Mouse (Mus musculus) layer of hippocampus, adult 11-12 months (tissue): ENCODE measurements at regions not wholly inside any gene's neighbourhood (a gene's known extent, or its start where the extent isn't known, plus 50 kb on each side); places are given as distances from the start of the nearest gene placed in this dataset.
A peak's percentile ranks its signal among the peaks of the same experiment; 100 is the strongest.

Experiments
- DNase-seq: peaks from one replicate; pipeline ENCODE4 v3.0.0; 2022; ENCODE audit warnings: low spot score

DNA sequence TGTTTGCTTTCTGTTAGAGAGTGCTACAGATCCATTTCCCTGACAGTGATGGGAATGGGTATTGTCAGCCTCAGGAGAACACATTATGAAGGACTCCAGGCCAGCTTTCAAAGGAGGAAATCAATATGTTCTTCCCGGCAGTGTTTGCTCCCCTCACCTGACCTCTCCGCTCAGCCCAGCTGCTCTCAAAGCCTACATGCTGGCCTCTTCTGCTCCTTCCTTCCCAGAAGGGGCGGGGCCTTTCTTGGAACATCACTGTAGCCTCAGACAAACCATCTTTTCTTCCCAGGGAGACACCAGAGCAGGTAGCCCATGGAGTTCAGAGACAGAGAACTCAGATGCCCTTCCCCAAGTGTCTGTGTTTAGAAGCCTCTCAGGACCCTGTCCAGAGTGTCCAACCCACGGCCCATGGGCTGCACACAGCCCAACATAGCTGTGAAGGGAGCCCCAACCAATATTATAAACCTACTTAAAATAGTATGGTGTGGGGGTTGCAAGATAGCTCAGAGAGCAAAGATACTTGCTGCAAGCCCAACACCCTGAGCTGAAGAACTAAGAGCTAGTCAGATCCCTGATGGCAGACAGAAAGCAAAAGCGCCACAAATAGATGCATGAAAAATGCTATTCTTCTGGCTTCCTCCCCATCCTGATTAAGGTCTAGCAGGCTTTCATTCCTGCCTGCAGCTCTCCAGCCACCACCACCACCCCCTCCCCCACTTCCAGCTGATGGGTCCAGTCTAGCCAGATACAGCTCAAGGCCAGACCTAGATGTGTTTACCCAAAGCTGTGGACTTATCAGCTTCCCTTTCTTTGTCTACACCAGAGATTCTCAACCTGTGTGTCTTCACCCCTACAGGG is 141.8 kb upstream of the Hs6st1 start:
- DNase-seq: no peak

DNA sequence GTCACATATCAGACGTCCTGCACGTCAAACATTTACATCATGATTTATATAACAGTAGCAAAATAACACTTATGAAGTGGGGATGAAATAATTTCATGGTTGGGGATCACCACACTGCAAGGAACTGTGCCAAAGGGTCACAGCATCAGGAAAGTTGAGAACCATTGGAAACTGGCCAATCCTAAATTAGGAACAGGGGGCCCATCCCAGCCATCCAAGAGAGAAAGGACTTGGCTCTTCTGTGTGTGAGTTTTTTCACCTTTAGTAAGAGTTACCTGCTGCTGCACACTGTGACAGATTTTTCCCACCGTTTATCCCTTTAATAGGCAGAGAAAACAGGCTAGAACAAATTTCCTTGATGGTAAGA is 141.2 kb upstream of the Hs6st1 start:
- no peak for DNase-seq

DNA sequence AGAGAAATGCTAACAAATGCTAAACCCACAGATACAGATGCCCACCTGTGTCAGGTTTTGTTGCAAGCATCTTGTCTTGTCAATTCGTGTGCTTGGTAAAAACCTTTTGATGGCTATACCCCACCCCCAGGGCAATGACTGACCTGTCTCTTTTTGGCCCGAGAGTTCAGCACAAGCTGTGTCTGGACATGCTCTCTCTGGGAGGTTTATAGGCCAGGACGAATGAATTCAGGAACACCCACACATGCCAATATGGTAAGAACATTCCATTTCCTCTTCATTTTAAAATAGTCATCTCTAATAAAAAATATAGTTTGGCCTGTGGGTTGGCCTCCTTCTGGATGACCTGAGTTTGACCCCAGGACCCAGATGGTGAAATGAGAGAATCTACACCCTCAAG is 137.8 kb upstream of the Hs6st1 start:
- DNase-seq: no peak

- DNase-seq: no peak
Observed at GRCm38 (mm10) chr1:35931056-35931455, 137.1 kb upstream of the Hs6st1 start.

GRCm38 (mm10) chr1:35933511-35933910 is 134.7 kb upstream of the Hs6st1 start:
- no peak for DNase-seq

- DNase-seq: peak; percentile 10
Observed at GRCm38 (mm10) chr1:35935099-35935651, 133.0 kb upstream of the Hs6st1 start.

- DNase-seq: no peak
Observed at GRCm38 (mm10) chr1:35936362-35937093, 131.7 kb upstream of the Hs6st1 start.

GRCm38 (mm10) chr1:35940236-35940635 is 128.0 kb upstream of the Hs6st1 start:
- DNase-seq: no peak

DNA sequence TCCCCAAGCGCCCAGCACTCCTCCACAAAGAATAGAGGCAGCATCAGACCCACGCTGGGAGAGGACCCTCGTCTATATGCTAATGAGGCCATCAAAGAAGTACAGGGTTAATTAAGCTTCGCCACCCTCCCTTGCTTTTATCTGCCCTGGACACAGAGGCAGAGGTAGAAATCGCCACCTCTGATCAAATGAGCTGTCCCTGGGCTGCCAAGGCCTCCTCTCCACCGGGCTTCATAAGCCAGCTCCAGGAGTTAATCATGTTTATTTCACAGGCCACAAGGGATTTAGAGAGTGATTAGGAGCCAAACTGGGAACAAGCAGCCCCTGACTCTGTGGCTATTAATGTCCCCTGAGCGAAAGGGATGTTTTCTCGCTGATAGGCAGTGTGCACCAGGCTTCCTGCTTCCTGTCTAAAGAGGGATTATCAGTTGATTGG is 126.5 kb upstream of the Hs6st1 start:
- no peak for DNase-seq

DNA sequence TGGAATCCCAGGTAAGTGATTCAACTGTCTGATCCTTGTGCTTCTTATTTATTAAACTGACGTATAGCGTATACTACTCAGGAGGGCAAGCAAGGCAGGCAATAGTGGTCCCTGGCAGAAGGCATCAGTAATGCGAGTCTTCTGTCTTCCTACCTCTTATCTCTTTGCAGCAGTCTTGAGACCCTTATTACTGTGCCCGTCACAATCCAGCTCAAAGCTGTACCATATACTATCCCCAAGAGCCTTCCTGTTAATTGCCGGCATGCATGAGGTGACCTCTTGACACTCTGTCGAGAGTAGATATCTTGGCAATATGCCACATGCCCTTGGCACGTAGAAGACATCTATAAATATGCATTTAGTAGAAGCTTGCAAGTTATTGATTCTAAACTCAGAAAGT is 126.0 kb upstream of the Hs6st1 start:
- DNase-seq: no peak

GRCm38 (mm10) chr1:35943800-35944199 is 124.4 kb upstream of the Hs6st1 start:
- DNase-seq: no peak

DNA sequence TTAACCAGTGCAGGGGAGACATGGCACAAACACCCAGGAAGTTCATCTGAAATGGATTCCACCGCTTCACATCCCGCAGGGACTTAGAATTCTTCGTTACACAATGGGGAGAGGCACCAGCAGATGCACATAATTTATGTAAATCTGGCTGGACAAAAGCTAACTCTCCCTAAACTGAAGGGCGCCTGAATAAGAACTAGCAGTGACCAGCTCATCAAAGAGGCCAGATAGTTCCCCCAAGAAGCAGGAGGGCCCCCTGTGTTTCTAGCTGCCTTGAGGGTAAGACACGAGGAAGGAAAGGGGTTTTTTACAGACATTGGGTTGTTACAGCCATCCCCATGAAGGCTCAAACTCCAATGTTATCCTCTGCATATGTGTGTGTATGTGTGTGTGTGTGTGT is 123.8 kb upstream of the Hs6st1 start:
- no peak for DNase-seq

DNA sequence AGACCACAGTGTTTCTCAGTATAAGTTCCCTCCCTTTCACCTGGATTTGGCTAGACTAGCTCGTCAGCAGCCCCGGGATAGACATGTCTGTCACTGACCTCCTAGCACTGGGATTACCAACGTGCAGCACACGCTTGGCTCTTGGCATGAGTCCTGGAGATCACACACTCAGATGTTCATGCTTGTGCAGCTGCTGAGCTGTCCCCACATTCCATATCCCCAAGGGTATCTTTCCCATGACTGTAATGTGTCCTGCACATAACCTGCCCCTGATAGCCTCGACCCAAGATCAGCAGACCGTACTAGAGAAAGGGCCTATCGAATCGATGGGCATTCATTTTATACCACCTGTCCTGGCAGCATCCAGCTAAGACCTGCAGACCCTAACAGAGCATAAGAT is 123.4 kb upstream of the Hs6st1 start:
- DNase-seq: no peak

GRCm38 (mm10) chr1:35945596-35945995 is 122.6 kb upstream of the Hs6st1 start:
- DNase-seq: no peak

DNA sequence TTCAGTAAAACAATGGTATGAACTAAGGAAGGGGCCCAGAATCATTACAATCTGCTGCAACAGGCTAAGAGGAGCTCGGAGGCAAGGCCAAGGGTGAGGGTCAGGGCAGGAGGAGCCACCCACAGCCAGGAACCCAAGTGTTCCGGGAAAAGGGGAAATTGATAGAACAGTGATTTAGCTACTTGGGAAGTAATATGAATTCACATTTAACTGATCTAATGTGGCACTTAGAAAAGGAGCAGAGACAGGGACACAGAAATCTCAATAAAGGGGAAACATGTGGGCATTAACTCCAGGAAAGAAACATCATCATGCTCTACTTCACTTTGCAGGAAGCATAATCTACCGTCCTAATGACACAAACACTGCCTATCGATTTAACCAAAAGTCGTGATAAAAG is 120.1 kb upstream of the Hs6st1 start:
- no peak for DNase-seq

DNA sequence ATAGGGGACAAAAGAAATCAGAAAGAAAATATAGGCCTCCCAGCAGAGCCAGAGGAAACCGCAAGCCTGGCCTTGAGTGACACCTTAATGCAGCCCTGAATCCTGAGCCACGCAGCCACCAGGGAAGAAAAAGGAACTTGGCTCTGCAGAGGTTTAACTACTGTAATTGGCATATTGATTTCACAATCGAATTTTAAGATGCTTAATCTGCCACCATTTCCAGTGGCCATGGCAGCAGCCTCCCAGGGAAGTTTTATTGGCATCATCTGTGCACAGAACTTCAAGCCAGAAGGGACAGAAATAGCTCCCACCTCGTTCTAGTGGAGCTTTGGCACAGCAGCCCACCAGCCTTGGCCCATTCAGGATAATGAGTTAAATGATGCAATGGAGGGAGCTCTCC is 117.1 kb upstream of the Hs6st1 start:
- DNase-seq: peak; percentile 48

GRCm38 (mm10) chr1:35953721-35954120 is 114.5 kb upstream of the Hs6st1 start:
- no peak for DNase-seq

DNA sequence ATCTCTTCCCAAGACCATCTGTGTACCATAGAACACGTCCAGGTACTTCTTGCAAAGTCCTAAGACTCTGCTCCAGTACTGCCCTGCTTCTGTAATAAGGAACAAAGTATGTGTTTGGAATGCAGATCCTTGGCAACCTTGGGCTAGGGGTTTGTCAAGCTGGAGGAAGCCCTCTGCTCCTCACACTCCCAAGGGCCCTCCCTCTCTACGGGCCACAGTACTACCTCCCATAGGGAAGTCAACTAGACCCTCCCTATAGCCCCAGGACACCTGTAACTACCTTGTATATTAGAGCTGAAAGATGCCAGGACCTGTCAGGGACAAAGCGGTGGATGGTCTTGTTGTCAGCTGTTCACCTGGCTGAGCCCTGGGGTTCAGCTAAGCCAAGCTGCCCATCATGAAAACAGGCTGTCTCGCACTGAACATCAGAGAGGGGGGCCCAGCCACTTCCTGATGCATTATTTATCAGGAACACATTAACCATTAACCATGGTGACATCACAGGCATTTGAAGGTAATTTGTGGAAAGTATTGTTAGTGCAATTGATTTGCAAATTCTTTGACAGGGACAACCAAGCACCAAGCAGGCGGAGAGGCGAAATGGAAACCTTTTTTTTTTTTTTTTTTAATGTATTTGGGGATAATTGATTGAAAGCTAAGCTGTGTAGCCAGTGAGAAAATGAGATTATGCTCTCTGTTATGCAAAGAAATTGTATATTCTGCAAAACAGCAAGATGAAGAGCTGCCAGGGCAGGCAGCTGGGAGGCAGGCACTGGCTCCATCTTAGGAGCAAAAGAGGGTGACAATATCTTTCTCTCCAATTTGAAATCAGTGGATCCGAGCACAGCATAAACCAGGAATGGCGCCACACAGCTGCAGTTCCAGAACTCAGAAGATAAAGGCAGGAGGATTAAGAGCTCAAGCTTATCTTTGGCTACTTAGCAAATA is 110.5 kb upstream of the Hs6st1 start:
- DNase-seq: no peak

DNA sequence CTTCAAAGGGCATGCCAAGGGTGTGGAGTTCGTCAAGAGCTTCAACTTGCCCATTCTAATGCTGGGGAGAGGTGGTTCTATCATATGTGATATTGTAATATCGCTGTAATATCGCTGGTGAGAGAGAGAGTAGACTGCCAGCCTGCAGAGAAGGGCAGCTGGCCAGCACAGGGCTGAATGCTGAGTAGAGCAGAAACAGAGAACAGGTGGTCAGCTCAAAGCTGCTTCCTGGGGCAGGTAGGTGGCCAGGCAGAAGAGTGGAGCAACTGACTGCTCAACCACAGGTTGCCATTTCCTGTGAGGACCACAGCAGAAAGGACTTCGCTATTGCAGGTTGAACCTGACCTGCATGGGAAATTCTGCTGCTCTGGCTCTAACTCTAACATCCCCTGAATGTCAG is 108.5 kb upstream of the Hs6st1 start:
- no peak for DNase-seq

GRCm38 (mm10) chr1:35960844-35961243 is 107.4 kb upstream of the Hs6st1 start:
- DNase-seq: no peak

GRCm38 (mm10) chr1:35961923-35962322 is 106.3 kb upstream of the Hs6st1 start:
- no peak for DNase-seq

GRCm38 (mm10) chr1:35968489-35968888 is 99.7 kb upstream of the Hs6st1 start:
- no peak for DNase-seq
